Mouse (Mus musculus) kidney, embryonic 16.5 days (tissue): ENCODE measurements around the gene Bod1l. TPM values are rescaled to one million over a fixed set of nuclear protein-coding genes. Genes with fewer than 3 reads are reported as not detected.

Experiments used
- ATAC-seq: fragments of 200-750 bp; cut with Nextera tagmentation; 2 replicates; pipeline ENCODE4 v1.8.0; 2017; ENCODE audit warnings: moderate TSS enrichment; ENCODE audit not compliant: low FRiP score, low TSS enrichment
- H3K27ac ChIP-seq: fragments of 300-500 bp; sonication (generic); 2 replicates; pipeline ENCODE4 v1.5.1; 2014; ENCODE audit warnings: low read length
- H3K27me3 ChIP-seq: fragments of 300-500 bp; sonication (generic); 2 replicates; pipeline ENCODE4 v1.6.1; 2014; ENCODE audit warnings: low read length, control low read depth, mixed read lengths; ENCODE audit not compliant: insufficient read depth
- H3K36me3 ChIP-seq: fragments of 300-500 bp; sonication (generic); 2 replicates; pipeline ENCODE4 v1.6.1; 2014; ENCODE audit warnings: low read length, control low read depth, mixed read lengths; ENCODE audit not compliant: insufficient read depth
- H3K4me1 ChIP-seq: fragments of 300-500 bp; sonication (generic); 2 replicates; pipeline ENCODE4 v1.6.1; 2014; ENCODE audit warnings: low read length, control low read depth, mixed read lengths; ENCODE audit not compliant: insufficient read depth
- H3K4me2 ChIP-seq: fragments of 300-500 bp; sonication (generic); replicated peaks from 2 replicates; pipeline ENCODE4 v1.6.1; 2014; ENCODE audit warnings: low read depth, low read length
- H3K4me3 ChIP-seq: fragments of 300-500 bp; sonication (generic); 2 replicates; pipeline ENCODE4 v1.5.1; 2014; ENCODE audit warnings: mild to moderate bottlenecking, low read length
- H3K9ac ChIP-seq: fragments of 300-500 bp; sonication (generic); replicated peaks from 2 replicates; pipeline ENCODE4 v1.6.1; 2014; ENCODE audit warnings: low read length
- H3K9me3 ChIP-seq: fragments of 300-500 bp; sonication (generic); 2 replicates; pipeline ENCODE4 v1.6.1; 2016; ENCODE audit warnings: low read length, control low read depth
- WGBS: fragments of 180-500 bp; shearing (Covaris S2); extraction: QIAGEN DNeasy Blood & Tissue Kit; methylation state at CpG from one replicate; pipeline ENCODE4 v1.1.7; 2014; 5-methylcytosine and 5-hydroxymethylcytosine counted together
- microRNA-seq: library from miRNA; unstranded; fragments of <30 nt; microRNA quantifications from one replicate; pipeline ENCODE4, GENCODE M21; 2016
- polyA plus RNA-seq: library from polyadenylated mRNA; unstranded; fragments of >200 nt; fragmentation: Nextera tagmentation; extraction: Ambion mirVana; gene quantifications from 2 replicates; pipeline ENCODE4 v1.2.1, GENCODE M21; 2015

Bod1l gene
- polyA plus RNA-seq, 1 experiment from 2014 or later = 19.0 TPM

GRCm38 (mm10) chr5:41754226-41754775 lies 89.8 kb downstream of the Bod1l start:
- ATAC-seq = no peak
- WGBS = 1% methylated on average over 17 of the region's 17 CpGs
- H3K4me2 ChIP-seq = peak overlapping the region; percentile 19; the same call in 1 of the 2 replicates

GRCm38 (mm10) chr5:41752721-41753120 lies 91.4 kb downstream of the Bod1l start:
- H3K27me3 ChIP-seq = peaks cover 99% of the 10 kb centered on the region
- no peak for ATAC-seq
- no peak overlapping the region for H3K9ac ChIP-seq
- H3K4me3 ChIP-seq = no peak overlapping the region
- H3K4me2 ChIP-seq = no peak overlapping the region
- WGBS = 22% methylated on average over 4 of the region's 4 CpGs
- no peak overlapping the region for H3K27ac ChIP-seq
- no peaks in the 10 kb centered on the region for H3K9me3 ChIP-seq
- H3K36me3 ChIP-seq = no peaks in the 10 kb centered on the region
- H3K4me1 ChIP-seq = no peaks in the 10 kb centered on the region

More at GRCm38 (mm10) chr5:41754226-41754775, 89.8 kb downstream of the Bod1l start:
- Histone ChIP-seq H3K9ac (no peak overlapping the region), H3K36me3 (no peaks in the 10 kb centered on the region), H3K9me3 (no peaks in the 10 kb centered on the region), H3K4me1 (no peaks in the 10 kb centered on the region), H3K27me3 (peaks cover 99% of the 10 kb centered on the region), H3K27ac (no peak overlapping the region), H3K4me3 (no peak overlapping the region)

DNA sequence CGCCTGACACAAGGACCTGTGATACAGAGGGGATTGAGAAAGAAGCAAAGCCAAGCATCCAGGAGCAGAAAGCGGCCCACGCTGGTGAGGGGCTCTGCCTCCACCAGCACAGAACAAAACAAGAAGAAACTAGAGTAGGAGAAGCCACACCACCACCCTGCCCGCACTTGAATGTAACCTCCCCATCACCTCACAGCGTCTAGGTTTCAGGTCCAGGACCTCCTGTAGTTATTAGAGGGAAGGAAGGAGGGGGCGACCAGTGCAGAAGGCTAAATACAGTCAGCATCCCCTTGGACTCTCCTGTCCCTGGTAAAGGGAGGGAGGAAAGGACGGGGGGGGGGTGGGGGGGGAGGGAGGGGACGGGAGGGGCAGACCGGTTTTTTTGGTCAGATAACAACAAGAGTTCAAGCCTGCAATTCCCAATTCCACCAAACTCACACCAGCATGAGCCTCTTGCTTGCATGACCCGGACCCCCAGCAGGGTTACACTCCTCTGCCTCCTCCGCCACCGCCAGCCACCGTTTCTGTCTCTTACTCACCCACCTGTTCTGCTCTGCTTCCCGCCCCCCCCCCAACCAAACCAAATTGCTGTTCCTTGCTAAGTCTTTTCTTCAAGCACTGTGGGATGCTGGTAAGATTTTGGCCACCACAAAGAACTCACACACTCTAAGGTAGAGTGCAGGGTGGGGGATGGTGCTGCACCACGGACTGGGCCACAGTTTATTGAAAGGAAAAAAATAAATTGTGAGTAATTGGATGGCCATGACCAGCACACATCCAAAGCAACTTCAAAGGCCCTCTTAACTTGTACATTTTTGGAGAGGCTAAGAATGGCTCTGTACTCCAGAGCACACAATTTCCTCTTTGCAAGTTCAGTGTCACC lies 99.0 kb downstream of the Bod1l start:
- no peak overlapping the region for H3K4me2 ChIP-seq
- H3K9me3 ChIP-seq = no peaks in the 10 kb centered on the region
- H3K9ac ChIP-seq = no peak overlapping the region
- H3K36me3 ChIP-seq = no peaks in the 10 kb centered on the region
- H3K4me3 ChIP-seq = no peak overlapping the region
- H3K4me1 ChIP-seq = no peaks in the 10 kb centered on the region
- 3% methylated on average over 12 of the region's 15 CpGs for WGBS
- peaks cover 92% of the 10 kb centered on the region for H3K27me3 ChIP-seq
- ATAC-seq = no peak
- no peak overlapping the region for H3K27ac ChIP-seq

DNA sequence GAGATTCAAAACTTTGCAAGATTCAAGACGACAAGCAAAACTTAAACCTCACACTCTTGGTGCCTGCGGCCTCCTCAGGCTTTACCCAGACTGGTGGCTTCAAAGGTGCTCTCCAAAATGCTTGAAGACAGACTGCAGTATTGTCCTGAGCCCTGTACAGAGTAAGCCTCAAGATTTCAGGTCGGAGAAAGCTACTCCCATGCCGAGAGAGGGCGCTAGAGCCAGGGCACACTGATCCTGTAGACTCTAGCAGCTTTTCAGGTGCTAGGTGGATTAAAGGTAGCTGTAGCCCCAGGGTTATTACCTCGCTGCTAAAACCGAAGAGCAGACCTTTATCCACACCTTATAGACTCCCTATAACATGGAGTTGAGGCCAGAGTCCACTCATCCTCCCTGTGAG lies 99.9 kb downstream of the Bod1l start:
- Histone ChIP-seq H3K4me1 (no peaks in the 10 kb centered on the region), H3K27me3 (peaks cover 87% of the 10 kb centered on the region), H3K9me3 (no peaks in the 10 kb centered on the region), H3K27ac (no peak overlapping the region), H3K36me3 (no peaks in the 10 kb centered on the region), H3K4me2 (no peak overlapping the region), H3K4me3 (no peak overlapping the region), H3K9ac (no peak overlapping the region)
- WGBS = 12% methylated on average over 7 of the region's 7 CpGs
- ATAC-seq = no peak

- Histone ChIP-seq H3K36me3 (no peaks in the 10 kb centered on the region), H3K27ac (no peak overlapping the region), H3K27me3 (peaks cover 44% of the 10 kb centered on the region), H3K4me3 (no peak overlapping the region), H3K9me3 (no peaks in the 10 kb centered on the region), H3K4me1 (no peaks in the 10 kb centered on the region), H3K4me2 (no peak overlapping the region), H3K9ac (no peak overlapping the region)
- WGBS = 43% methylated on average over 6 of the region's 6 CpGs
- ATAC-seq = no peak
Observed at GRCm38 (mm10) chr5:41738817-41739216, 105.3 kb downstream of the Bod1l start.

Small RNAs within 50 kb of the gene (microRNA-seq; reads per million reads assigned to microRNA genes)
- not detected for gene Mir6414

Other genes starting within 250 kb of the Bod1l start
- 53.9 and 55.6 TPM in 2 replicates for gene Rab28, start 136.2 kb downstream of the Bod1l start, polyA plus RNA-seq
- gene Nkx3-2, start 79.8 kb downstream of the Bod1l start, polyA plus RNA-seq = not detected in 2 replicates
- gene Gm16223, start 223.6 kb upstream of the Bod1l start, polyA plus RNA-seq = not detected in 2 replicates